In the genomic region with DNA sequence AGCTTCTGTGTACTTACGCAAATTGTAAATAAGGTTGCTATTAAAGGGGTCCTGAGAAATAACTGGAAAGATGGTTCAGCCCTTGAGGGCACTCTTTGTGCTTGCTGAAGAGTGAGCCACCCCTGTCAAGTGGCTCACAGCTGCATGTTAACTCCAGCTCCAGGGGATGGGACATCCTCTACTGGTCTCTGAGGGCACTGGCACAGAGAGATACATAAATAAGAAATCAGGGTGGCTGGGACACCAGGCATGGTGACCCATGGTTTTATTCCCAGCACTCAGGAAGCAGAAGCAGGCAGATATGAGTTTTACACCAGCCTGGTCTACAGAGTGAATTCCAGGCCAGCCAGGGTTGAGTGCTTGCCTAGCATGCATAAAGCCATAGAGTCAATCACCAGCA, we compare ENCODE assay signal across 36 mouse cellular contexts. TPM values are rescaled to one million over a fixed set of nuclear protein-coding genes. Genes with fewer than 3 reads are reported as not detected.
"Had no signal": no experiment of that assay in that cellular context is flagged by ENCODE, and none has a peak within 500 bp of the region (broad histone marks: within the 10 kb centered on the region; RNA-seq: fewer than 3 reads in every experiment).

No protein-coding gene starts in this region.

- H3K4me1 ChIP-seq: liver, embryonic 12.5 days; liver, embryonic 13.5 days; liver, embryonic 15.5 days; lung, embryonic 15.5 days; megakaryocyte, embryonic 14.5 days had no signal

- H3K4me2 ChIP-seq: limb, embryonic 12.5 days; limb, embryonic 13.5 days; limb, embryonic 15.5 days; liver, embryonic 11.5 days; liver, embryonic 12.5 days; liver, embryonic 13.5 days; liver, embryonic 15.5 days; lung, embryonic 14.5 days; lung, embryonic 15.5 days; midbrain, embryonic 11.5 days; midbrain, embryonic 12.5 days; midbrain, embryonic 13.5 days; midbrain, embryonic 15.5 days; neural tube, embryonic 12.5 days had no signal

- H3K27me3 ChIP-seq: limb, embryonic 12.5 days; limb, embryonic 13.5 days; limb, embryonic 15.5 days; liver, embryonic 13.5 days; liver, embryonic 15.5 days; lung, embryonic 15.5 days; midbrain, embryonic 12.5 days; midbrain, embryonic 13.5 days; midbrain, embryonic 15.5 days had no signal

- ATAC-seq: liver, embryonic 12.5 days; liver, postnatal 0 days; lung, postnatal 0 days; midbrain, embryonic 13.5 days; midbrain, embryonic 15.5 days; midbrain, embryonic 16.5 days had no signal

- DNase-seq: left cerebral cortex, postnatal 4 days; liver; liver, embryonic 13.5 days; liver, postnatal 0 days; lung, adult 18-20 months; lung, adult 2 months; lung, embryonic 14.5 days; lung, postnatal 10 days; lung, postnatal 14 days; lung, postnatal 36 days; lung, postnatal 4 days; midbrain, embryonic 14.5 days had no signal

- H3K27ac ChIP-seq: limb, embryonic 10.5 days; limb, embryonic 12.5 days; limb, embryonic 13.5 days; limb, embryonic 15.5 days; liver, embryonic 12.5 days; liver, embryonic 13.5 days; liver, embryonic 14.5 days; liver, embryonic 15.5 days; lung, embryonic 15.5 days; macrophage; midbrain, embryonic 10.5 days; midbrain, embryonic 12.5 days; midbrain, embryonic 13.5 days; midbrain, embryonic 15.5 days; neural tube, embryonic 12.5 days had no signal

- H3K9ac ChIP-seq: limb, embryonic 12.5 days; limb, embryonic 13.5 days; limb, embryonic 15.5 days; liver, embryonic 12.5 days; liver, embryonic 13.5 days; liver, embryonic 14.5 days; liver, embryonic 15.5 days; liver, postnatal 0 days; lung, embryonic 14.5 days; lung, embryonic 15.5 days; midbrain, embryonic 12.5 days; midbrain, embryonic 13.5 days; midbrain, embryonic 15.5 days; neural tube, embryonic 12.5 days had no signal

- H3K4me3 ChIP-seq: limb, embryonic 10.5 days; limb, embryonic 12.5 days; limb, embryonic 13.5 days; limb, embryonic 15.5 days; liver, embryonic 12.5 days; liver, embryonic 13.5 days; liver, embryonic 15.5 days; lung, embryonic 15.5 days; megakaryocyte, embryonic 14.5 days; midbrain, embryonic 10.5 days; midbrain, embryonic 12.5 days; midbrain, embryonic 13.5 days; midbrain, embryonic 15.5 days; myocyte; neural tube, embryonic 12.5 days had no signal

- H3K9me3 ChIP-seq: limb, embryonic 10.5 days; limb, embryonic 12.5 days; limb, embryonic 13.5 days; limb, embryonic 15.5 days; liver, embryonic 12.5 days; liver, embryonic 13.5 days; liver, embryonic 15.5 days; lung, embryonic 15.5 days; midbrain, embryonic 12.5 days; midbrain, embryonic 13.5 days; midbrain, embryonic 15.5 days; neural tube, embryonic 12.5 days had no signal

- H3K36me3 ChIP-seq: limb, embryonic 10.5 days; limb, embryonic 12.5 days; limb, embryonic 13.5 days; limb, embryonic 15.5 days; liver, embryonic 12.5 days; liver, embryonic 13.5 days; liver, embryonic 15.5 days; lung, embryonic 15.5 days; midbrain, embryonic 10.5 days; midbrain, embryonic 12.5 days; midbrain, embryonic 13.5 days; midbrain, embryonic 15.5 days; neural tube, embryonic 12.5 days had no signal

RNA-seq across cellular contexts. Expression of a gene that starts 26.0 kb away (rescaled TPM):
- total RNA-seq: liver, adult 2 months; megakaryocyte, adult 5-6 weeks; midbrain, postnatal 0 days; monocyte, adult 5-6 weeks had no signal
- polyA plus RNA-seq: liver, adult 2 months; macrophage; myocyte had no signal
